ENCODE assay signal across 18 mouse cellular contexts in the genomic region with DNA sequence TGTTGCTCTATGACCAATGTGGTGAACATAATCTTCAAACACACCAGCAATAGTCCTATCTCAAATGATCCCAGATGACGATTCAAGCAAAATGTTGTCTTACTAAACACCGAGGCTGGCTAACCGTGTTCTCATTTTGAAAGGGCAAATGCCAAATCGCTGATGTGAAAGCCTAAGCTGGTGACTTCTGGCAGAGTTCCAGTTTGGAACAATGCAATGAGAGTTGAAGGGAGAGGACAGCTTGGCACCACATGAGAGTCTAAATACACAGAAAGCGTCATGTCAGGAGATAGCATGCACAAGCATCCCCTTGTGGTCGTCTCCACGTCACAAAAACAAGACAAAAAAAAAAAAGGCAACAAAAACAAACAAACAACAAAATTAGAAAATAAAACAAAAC. TPM values are rescaled to one million over a fixed set of nuclear protein-coding genes. Genes with fewer than 3 reads are reported as not detected.
"Had no signal": no experiment of that assay in that cellular context is flagged by ENCODE, and none has a peak within 500 bp of the region (broad histone marks: within the 10 kb centered on the region; RNA-seq: fewer than 3 reads in every experiment).

No protein-coding gene starts in this region.

- DNase-seq: kidney, adult 2 months; kidney, postnatal 14 days; liver; liver, embryonic 13.5 days; liver, postnatal 0 days; lung, postnatal 14 days; right cerebral cortex, postnatal 14 days; thymus, postnatal 4 days had no signal

- H3K4me2 ChIP-seq: kidney, embryonic 15.5 days; limb, embryonic 12.5 days; liver, embryonic 13.5 days; lung, embryonic 15.5 days; midbrain, embryonic 12.5 days; neural tube, embryonic 12.5 days had no signal

- H3K9me3 ChIP-seq: kidney, embryonic 15.5 days; limb, embryonic 12.5 days; liver, embryonic 13.5 days; lung, embryonic 15.5 days; megakaryocyte, embryonic 14.5 days; midbrain, embryonic 12.5 days; neural tube, embryonic 12.5 days had no signal

- H3K9ac ChIP-seq: kidney, embryonic 15.5 days; limb, embryonic 12.5 days; liver, embryonic 13.5 days; liver, postnatal 0 days; lung, embryonic 15.5 days; midbrain, embryonic 12.5 days; neural tube, embryonic 12.5 days had no signal

- H3K36me3 ChIP-seq: kidney, embryonic 15.5 days; limb, embryonic 12.5 days; liver, embryonic 13.5 days; lung, embryonic 15.5 days; midbrain, embryonic 12.5 days; neural tube, embryonic 12.5 days had no signal

- H3K27me3 ChIP-seq: kidney, embryonic 15.5 days; limb, embryonic 12.5 days; liver, embryonic 13.5 days; lung, embryonic 15.5 days; megakaryocyte, embryonic 14.5 days; midbrain, embryonic 12.5 days; neural tube, embryonic 12.5 days had no signal

- H3K27ac ChIP-seq: kidney, embryonic 15.5 days; left cerebral cortex, adult 2 months; limb, embryonic 12.5 days; liver, embryonic 13.5 days; lung, embryonic 15.5 days; macrophage; midbrain, embryonic 12.5 days; neural tube, embryonic 12.5 days; stomach, postnatal 0 days had no signal

- ATAC-seq: liver, postnatal 0 days had no signal

- H3K4me3 ChIP-seq: kidney, embryonic 15.5 days; left cerebral cortex, adult 2 months; limb, embryonic 12.5 days; liver, embryonic 13.5 days; lung, embryonic 15.5 days; megakaryocyte, embryonic 14.5 days; midbrain, embryonic 12.5 days; neural tube, embryonic 12.5 days had no signal

- H3K4me1 ChIP-seq: kidney, embryonic 15.5 days; limb, embryonic 12.5 days; liver, embryonic 13.5 days; lung, embryonic 15.5 days; midbrain, embryonic 12.5 days; neural tube, embryonic 12.5 days had no signal

RNA-seq across cellular contexts. Expression of a gene that starts 27.6 kb away (rescaled TPM):
- total RNA-seq: left cerebral cortex, adult 2 months; neutrophil, adult 5-6 weeks had no signal
- polyA plus RNA-seq: macrophage had no signal
